Mouse (Mus musculus) ES-Bruce4 (cell line): Measurements from ENCODE around the gene Ttyh2.

Source experiments
- CTCF ChIP-seq: IDR thresholded peaks from one replicate; pipeline ENCODE4 v1.8.1; 2011; ENCODE audit warnings: low read depth, low read length
- EP300 ChIP-seq: IDR thresholded peaks from 2 replicates; pipeline ENCODE4 v1.6.1; 2011; ENCODE audit warnings: low read depth, low read length; ENCODE audit not compliant: insufficient read depth
- POLR2A ChIP-seq: IDR thresholded peaks from one replicate; pipeline ENCODE4 v1.8.1; 2011; ENCODE audit warnings: low read length; ENCODE audit not compliant: insufficient read depth

GRCm38 (mm10) chr11:114640658-114641057 lies 34.6 kb upstream of the Ttyh2 start:
- TF ChIP-seq CTCF (no peak), EP300 (no peak), POLR2A (no peak)
